Mouse (Mus musculus) heart, embryonic 13.5 days (tissue): ENCODE data around the gene Thy1. TPM values are rescaled to one million over a fixed set of nuclear protein-coding genes. Genes with fewer than 3 reads are reported as not detected.

Experiments
- ATAC-seq: fragments of 200-750 bp; cut with Nextera tagmentation; 2 replicates; pipeline ENCODE4 v1.8.0; 2017; ENCODE audit warnings: moderate TSS enrichment; ENCODE audit not compliant: insufficient number of reproducible peaks, low FRiP score, low TSS enrichment; ENCODE audit errors: extremely low read depth
- H3K27ac ChIP-seq: fragments of 300-500 bp; sonication (generic); replicated peaks from 2 replicates; pipeline ENCODE4 v1.5.1; 2015; ENCODE audit warnings: moderate library complexity, mild to moderate bottlenecking, inconsistent platforms
- H3K27me3 ChIP-seq: fragments of 300-500 bp; sonication (generic); replicated peaks from 2 replicates; pipeline ENCODE4 v1.6.1; 2015; ENCODE audit warnings: mild to moderate bottlenecking, inconsistent platforms
- H3K36me3 ChIP-seq: fragments of 300-500 bp; sonication (generic); 2 replicates; pipeline ENCODE4 v1.6.1; 2015; ENCODE audit warnings: mild to moderate bottlenecking, inconsistent platforms
- H3K4me1 ChIP-seq: fragments of 300-500 bp; sonication (generic); 2 replicates; pipeline ENCODE4 v1.6.1; 2015; ENCODE audit warnings: inconsistent platforms
- H3K4me2 ChIP-seq: fragments of 300-500 bp; sonication (generic); 2 replicates; pipeline ENCODE4 v1.6.1; 2015; ENCODE audit warnings: inconsistent platforms, mild to moderate bottlenecking, moderate library complexity
- H3K4me3 ChIP-seq: fragments of 300-500 bp; sonication (generic); 2 replicates; pipeline ENCODE4 v1.5.1; 2015; ENCODE audit warnings: moderate library complexity, mild to moderate bottlenecking, inconsistent platforms
- H3K9ac ChIP-seq: fragments of 300-500 bp; sonication (generic); 2 replicates; pipeline ENCODE4 v1.6.1; 2015; ENCODE audit warnings: inconsistent platforms, mild to moderate bottlenecking, moderate library complexity
- H3K9me3 ChIP-seq: fragments of 300-500 bp; sonication (generic); 2 replicates; pipeline ENCODE4 v1.6.1; 2016; ENCODE audit warnings: inconsistent platforms
- WGBS: fragments of 180-500 bp; shearing (Covaris S2); methylation state at CpG from one replicate; pipeline ENCODE4 v1.1.7; 2015; ENCODE audit warnings: mixed read lengths; 5-methylcytosine and 5-hydroxymethylcytosine counted together
- polyA plus RNA-seq: library from polyadenylated mRNA; unstranded; fragments of >200 nt; fragmentation: Nextera tagmentation; extraction: Ambion mirVana; gene quantifications from 2 replicates; pipeline ENCODE4 v1.2.1, GENCODE M21; 2015

Thy1 gene
- polyA plus RNA-seq, 1 experiment from 2014 or later = 0.98 TPM

- H3K36me3 ChIP-seq = no peaks in the 10 kb centered on the region
- no peaks in the 10 kb centered on the region for H3K9me3 ChIP-seq
- H3K27me3 ChIP-seq = no peaks in the 10 kb centered on the region
- no peak overlapping the region for H3K9ac ChIP-seq
- 55% methylated on average over 6 of the region's 6 CpGs for WGBS
- H3K4me1 ChIP-seq = peaks cover 8% of the 10 kb centered on the region; the same call in 1 of the 2 replicates
- no peak for ATAC-seq
- H3K4me2 ChIP-seq = no peak overlapping the region
- no peak overlapping the region for H3K27ac ChIP-seq
- no peak overlapping the region for H3K4me3 ChIP-seq
These were observed 29.4 kb upstream of the Thy1 start for GRCm38 (mm10) chr9:44013781-44014180.

- 79% methylated on average over 5 of the region's 5 CpGs for WGBS
These were observed 26.9 kb upstream of the Thy1 start for GRCm38 (mm10) chr9:44016304-44016703.

GRCm38 (mm10) chr9:44017846-44018245, 25.3 kb upstream of the Thy1 start:
- no peak for ATAC-seq
- Histone ChIP-seq H3K27me3 (peaks cover 4% of the 10 kb centered on the region; the same call in 1 of the 2 replicates), H3K9ac (no peak overlapping the region), H3K4me1 (peaks cover 4% of the 10 kb centered on the region; the same call in 1 of the 2 replicates), H3K36me3 (no peaks in the 10 kb centered on the region), H3K4me2 (no peak overlapping the region), H3K9me3 (no peaks in the 10 kb centered on the region), H3K4me3 (no peak overlapping the region), H3K27ac (no peak overlapping the region)
- 65% methylated on average over 5 of the region's 5 CpGs for WGBS

More at GRCm38 (mm10) chr9:44016304-44016703, 26.9 kb upstream of the Thy1 start:
- H3K4me1 ChIP-seq = peaks cover 8% of the 10 kb centered on the region; the same call in 1 of the 2 replicates
- H3K27me3 ChIP-seq = peaks cover 4% of the 10 kb centered on the region; the same call in 1 of the 2 replicates
- H3K27ac ChIP-seq = no peak overlapping the region
- H3K9ac ChIP-seq = no peak overlapping the region
- no peaks in the 10 kb centered on the region for H3K9me3 ChIP-seq
- H3K4me2 ChIP-seq = no peak overlapping the region
- H3K36me3 ChIP-seq = no peaks in the 10 kb centered on the region
- no peak for ATAC-seq
- no peak overlapping the region for H3K4me3 ChIP-seq

GRCm38 (mm10) chr9:44020001-44020400, 23.2 kb upstream of the Thy1 start:
- no peaks in the 10 kb centered on the region for H3K36me3 ChIP-seq
- no peak overlapping the region for H3K4me3 ChIP-seq
- H3K9me3 ChIP-seq = no peaks in the 10 kb centered on the region
- H3K27me3 ChIP-seq = peaks cover 4% of the 10 kb centered on the region; the same call in 1 of the 2 replicates
- H3K4me1 ChIP-seq = no peaks in the 10 kb centered on the region
- H3K4me2 ChIP-seq = no peak overlapping the region
- no peak overlapping the region for H3K9ac ChIP-seq
- no peak overlapping the region for H3K27ac ChIP-seq
- 61% methylated on average over 7 of the region's 7 CpGs for WGBS
- ATAC-seq = no peak

GRCm38 (mm10) chr9:44022100-44022847, 20.9 kb upstream of the Thy1 start:
- Histone ChIP-seq H3K27me3 (peaks cover 4% of the 10 kb centered on the region; the same call in 1 of the 2 replicates), H3K36me3 (no peaks in the 10 kb centered on the region), H3K9ac (no peak overlapping the region), H3K9me3 (no peaks in the 10 kb centered on the region), H3K4me3 (no peak overlapping the region), H3K4me1 (no peaks in the 10 kb centered on the region), H3K4me2 (no peak overlapping the region), H3K27ac (no peak overlapping the region)
- no peak for ATAC-seq
- 72% methylated on average over 8 of the region's 8 CpGs for WGBS

- 74% methylated on average over 3 of the region's 3 CpGs for WGBS
- Histone ChIP-seq H3K9ac (no peak overlapping the region), H3K36me3 (no peaks in the 10 kb centered on the region), H3K4me2 (no peak overlapping the region), H3K27ac (no peak overlapping the region), H3K4me1 (peaks cover 1% of the 10 kb centered on the region; the same call in 1 of the 2 replicates), H3K4me3 (no peak overlapping the region), H3K9me3 (no peaks in the 10 kb centered on the region), H3K27me3 (peaks cover 4% of the 10 kb centered on the region; the same call in 1 of the 2 replicates)
- no peak for ATAC-seq
These were observed 19.1 kb upstream of the Thy1 start for GRCm38 (mm10) chr9:44024096-44024495.

- no peak for ATAC-seq
- Histone ChIP-seq H3K4me3 (no peak overlapping the region), H3K36me3 (no peaks in the 10 kb centered on the region), H3K4me1 (peaks cover 10% of the 10 kb centered on the region; the same call in 1 of the 2 replicates), H3K9me3 (no peaks in the 10 kb centered on the region), H3K4me2 (no peak overlapping the region), H3K27ac (peak overlapping the region; percentile 41; the same call in 1 of the 2 replicates), H3K9ac (no peak overlapping the region), H3K27me3 (no peaks in the 10 kb centered on the region; the same call in 1 of the 2 replicates)
- 40% methylated on average over 5 of the region's 5 CpGs for WGBS
These were observed 13.5 kb upstream of the Thy1 start for GRCm38 (mm10) chr9:44029580-44030236.

GRCm38 (mm10) chr9:44030646-44031045, 12.5 kb upstream of the Thy1 start:
- H3K9me3 ChIP-seq = no peaks in the 10 kb centered on the region
- H3K27ac ChIP-seq = 0 out of 2 replicates have a peak overlapping the region, but pooled peaks have one; percentile 41
- H3K36me3 ChIP-seq = no peaks in the 10 kb centered on the region
- H3K9ac ChIP-seq = no peak overlapping the region
- H3K4me2 ChIP-seq = no peak overlapping the region
- H3K4me1 ChIP-seq = peaks cover 10% of the 10 kb centered on the region; the same call in 1 of the 2 replicates
- no peak for ATAC-seq
- H3K27me3 ChIP-seq = no peaks in the 10 kb centered on the region; the same call in 1 of the 2 replicates
- H3K4me3 ChIP-seq = no peak overlapping the region
- 76% methylated on average over 4 of the region's 4 CpGs for WGBS

GRCm38 (mm10) chr9:44031079-44031478, 12.1 kb upstream of the Thy1 start:
- H3K27ac ChIP-seq = no peak overlapping the region
- H3K4me2 ChIP-seq = no peak overlapping the region
- H3K27me3 ChIP-seq = no peaks in the 10 kb centered on the region; the same call in 1 of the 2 replicates
- no peak overlapping the region for H3K9ac ChIP-seq
- H3K4me3 ChIP-seq = no peak overlapping the region
- peaks cover 10% of the 10 kb centered on the region; the same call in 1 of the 2 replicates for H3K4me1 ChIP-seq
- H3K36me3 ChIP-seq = no peaks in the 10 kb centered on the region
- 72% methylated on average over 5 of the region's 5 CpGs for WGBS
- no peak for ATAC-seq
- no peaks in the 10 kb centered on the region for H3K9me3 ChIP-seq

GRCm38 (mm10) chr9:44031946-44032345, 11.2 kb upstream of the Thy1 start:
- no peak for ATAC-seq
- Histone ChIP-seq H3K27me3 (no peaks in the 10 kb centered on the region; the same call in 1 of the 2 replicates), H3K9ac (no peak overlapping the region), H3K36me3 (no peaks in the 10 kb centered on the region), H3K4me2 (no peak overlapping the region), H3K27ac (no peak overlapping the region), H3K9me3 (no peaks in the 10 kb centered on the region), H3K4me3 (no peak overlapping the region), H3K4me1 (peaks cover 10% of the 10 kb centered on the region; the same call in 1 of the 2 replicates)
- WGBS = 67% methylated on average over 4 of the region's 4 CpGs

- Histone ChIP-seq H3K27me3 (no peaks in the 10 kb centered on the region; the same call in 1 of the 2 replicates), H3K9me3 (peaks cover 3% of the 10 kb centered on the region; the same call in 1 of the 2 replicates), H3K4me1 (peaks cover 10% of the 10 kb centered on the region; the same call in 1 of the 2 replicates), H3K4me3 (no peak overlapping the region), H3K36me3 (no peaks in the 10 kb centered on the region), H3K9ac (no peak overlapping the region), H3K27ac (no peak overlapping the region), H3K4me2 (no peak overlapping the region)
- 79% methylated on average over 5 of the region's 5 CpGs for WGBS
- no peak for ATAC-seq
These were observed 9.9 kb upstream of the Thy1 start for GRCm38 (mm10) chr9:44033317-44033716.
